Mouse (Mus musculus) heart, postnatal 4 days (tissue): ENCODE measurements around the gene Rab11fip4. TPM values are rescaled to one million over a fixed set of nuclear protein-coding genes. Genes with fewer than 3 reads are reported as not detected.

Source experiments
- DNase-seq: peaks from one replicate; pipeline ENCODE4 v3.0.0; 2021
- total RNA-seq, 2 experiments: library from RNA; stranded (reverse); gene quantifications; 2 replicates each; pipeline ENCODE4 v1.2.3; 2021

Rab11fip4 gene
- total RNA-seq, 2 experiments from 2014 or later = 0.07 to 0.14 TPM

DNA sequence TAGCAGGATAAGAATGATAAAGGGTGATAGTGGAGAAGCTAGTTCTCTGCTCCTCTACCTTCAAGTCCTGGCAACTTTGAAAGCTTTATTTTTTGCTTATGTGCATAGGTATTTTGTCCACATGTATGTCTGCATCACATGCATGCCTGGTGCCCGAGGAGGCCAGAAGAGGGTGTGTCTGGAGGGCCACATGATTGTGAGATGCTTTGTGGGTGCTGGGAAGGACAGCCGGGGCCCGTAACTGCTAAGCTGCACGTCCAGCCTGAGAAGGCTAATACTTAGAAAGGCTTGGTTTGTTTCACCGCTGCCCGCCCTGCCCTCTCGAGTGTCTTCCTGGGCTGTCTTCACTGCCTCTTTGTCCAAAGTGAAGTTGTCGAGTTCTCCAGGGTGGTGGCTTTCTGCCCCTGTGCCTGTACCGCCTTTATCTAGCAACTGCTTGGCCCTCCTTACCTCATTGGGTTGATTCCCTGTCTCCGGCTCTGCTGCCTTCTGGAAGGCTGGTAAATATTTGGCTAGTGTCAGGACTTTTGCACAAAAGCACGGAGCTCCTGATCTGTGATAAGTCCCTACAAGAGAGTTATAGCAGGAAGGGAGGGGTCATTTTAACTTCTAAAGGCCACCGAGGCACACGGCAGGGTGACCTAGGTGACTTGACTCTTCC lies 123.2 kb downstream of the Rab11fip4 start:
- no peak for DNase-seq

DNA sequence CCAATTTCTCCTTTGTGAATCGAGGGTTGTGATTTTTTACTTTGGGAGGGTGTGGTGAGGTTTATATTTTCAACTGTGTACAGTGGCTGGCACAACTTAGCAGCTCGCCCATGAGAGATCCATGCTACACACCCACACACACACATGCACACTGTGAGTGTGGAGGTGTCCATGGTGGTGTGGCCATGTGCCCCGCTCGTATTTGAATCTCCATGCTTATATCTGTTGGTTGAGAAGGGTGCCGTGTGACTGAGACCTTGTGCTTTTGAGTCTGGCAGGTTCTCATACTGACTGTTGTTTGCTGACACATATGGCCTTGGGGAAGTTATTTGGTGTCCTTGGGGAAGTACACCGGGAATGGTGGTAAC lies 123.7 kb downstream of the Rab11fip4 start:
- no peak for DNase-seq

- DNase-seq = no peak
Observed at GRCm38 (mm10) chr11:79715316-79715715, 124.3 kb downstream of the Rab11fip4 start.

DNA sequence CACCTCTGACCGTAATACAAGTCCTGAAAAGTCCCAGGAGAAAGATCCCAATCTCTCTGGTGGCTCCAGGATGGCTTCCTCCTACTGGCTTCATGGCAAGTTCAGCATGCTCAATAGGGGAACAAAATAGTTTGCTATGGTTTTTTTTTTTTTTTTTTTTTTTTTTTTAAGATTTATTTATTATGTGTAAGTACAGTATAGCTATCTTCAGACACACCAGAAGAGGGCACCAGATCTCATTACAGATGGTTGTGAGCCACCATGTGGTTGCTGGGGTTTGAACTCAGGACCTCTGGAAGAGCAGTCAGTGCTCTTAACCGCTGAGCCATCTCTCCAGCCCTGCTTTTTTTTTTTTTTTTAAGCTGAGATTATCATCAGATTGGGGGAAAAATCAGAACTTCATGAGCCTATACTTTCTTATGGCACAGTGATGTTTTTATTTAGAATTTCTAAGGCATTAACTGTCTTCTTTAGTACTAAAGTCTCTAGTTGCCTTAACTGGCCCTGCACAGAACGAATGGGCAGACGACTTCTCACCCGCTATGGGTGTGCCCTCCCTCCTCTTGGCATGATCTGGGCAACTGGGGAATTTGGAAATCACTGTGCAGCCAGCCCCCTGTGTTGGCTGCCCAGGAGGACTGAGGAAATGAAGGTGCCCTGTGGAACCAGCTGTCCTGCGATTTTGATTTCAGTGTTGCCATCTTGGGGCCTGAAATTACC lies 124.9 kb downstream of the Rab11fip4 start:
- no peak for DNase-seq

DNA sequence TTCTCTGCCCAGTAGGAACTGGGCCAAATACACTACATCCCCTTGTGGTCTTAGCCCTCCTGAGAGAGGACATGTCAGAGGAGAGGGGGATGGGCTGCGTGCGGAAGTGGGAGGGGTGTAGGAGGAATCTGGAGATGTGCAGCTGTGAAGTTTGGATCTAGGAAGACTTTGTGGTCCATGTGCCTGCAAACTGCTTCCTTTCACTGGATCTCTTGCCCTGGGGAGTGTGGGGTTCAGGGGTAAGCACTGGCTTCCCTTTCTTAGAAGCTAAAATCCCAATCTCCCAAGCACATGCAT lies 125.4 kb downstream of the Rab11fip4 start:
- no peak for DNase-seq

DNA sequence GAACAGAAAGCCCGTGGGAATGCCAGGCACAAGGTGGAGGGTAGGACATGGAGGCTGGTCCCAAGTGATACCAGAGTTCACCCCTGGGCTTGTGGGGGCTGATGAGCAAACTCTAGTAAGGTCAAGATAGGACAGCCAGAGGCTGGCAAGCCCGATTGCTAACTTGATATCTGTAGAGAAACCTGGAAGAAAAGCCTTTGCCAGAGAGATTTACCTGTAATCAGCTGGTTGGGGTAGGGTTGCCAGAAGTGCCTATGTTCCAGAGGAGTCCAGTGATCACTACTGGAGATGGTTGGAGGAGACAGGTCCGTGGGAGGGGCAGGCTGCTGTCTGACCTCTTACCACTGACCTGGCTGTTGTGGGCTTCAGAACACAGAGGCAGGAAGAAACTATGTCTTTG lies 126.3 kb downstream of the Rab11fip4 start:
- DNase-seq = no peak

DNA sequence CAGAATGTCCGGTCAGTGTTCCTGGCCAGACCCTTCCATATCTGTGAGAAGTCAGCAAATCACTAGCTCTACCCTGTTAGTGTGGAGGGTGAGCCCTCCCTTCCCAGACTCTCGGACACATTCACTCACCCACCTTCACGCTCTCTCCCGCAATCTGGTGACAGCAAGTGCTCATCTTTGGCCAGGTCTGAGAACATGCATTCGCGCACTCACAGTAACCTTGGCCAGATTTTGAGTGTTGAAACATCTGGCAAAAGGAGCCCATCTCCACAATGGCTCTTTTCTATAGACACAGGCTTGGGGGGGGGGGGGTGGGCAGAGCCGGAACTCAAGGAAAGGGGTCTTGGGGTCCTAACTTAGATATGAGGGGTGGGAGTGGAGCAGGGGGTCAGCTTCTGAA lies 126.8 kb downstream of the Rab11fip4 start:
- DNase-seq = no peak

- DNase-seq = no peak
Observed at GRCm38 (mm10) chr11:79718202-79718601, 127.2 kb downstream of the Rab11fip4 start.

DNA sequence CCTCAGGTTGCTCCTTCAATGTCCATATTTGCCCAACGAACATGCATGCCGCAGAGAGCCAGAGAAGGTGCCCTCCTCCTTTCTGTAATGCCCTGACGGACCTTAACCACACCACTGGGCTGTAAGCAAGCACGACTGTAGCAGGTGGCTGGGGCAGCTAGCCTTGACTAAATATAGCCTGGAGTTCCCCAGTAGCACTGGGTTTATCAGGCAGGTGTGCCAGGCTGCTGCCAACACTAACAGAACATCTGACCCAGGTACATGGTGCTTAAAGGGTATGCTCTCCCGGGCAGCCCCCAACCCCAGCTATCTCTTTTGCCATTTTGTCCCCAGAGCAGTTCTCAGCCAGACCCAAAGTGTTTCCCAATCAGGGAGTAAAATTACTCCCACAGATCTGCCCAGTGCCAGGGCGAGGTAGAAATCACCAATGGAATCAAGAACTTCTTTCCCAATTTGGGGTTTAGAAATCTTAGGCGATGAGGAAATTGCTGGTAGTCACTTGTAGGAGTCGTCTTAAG lies 127.9 kb downstream of the Rab11fip4 start:
- DNase-seq = no peak

GRCm38 (mm10) chr11:79720737-79721136 lies 129.7 kb downstream of the Rab11fip4 start:
- no peak for DNase-seq

GRCm38 (mm10) chr11:79722811-79723210 lies 131.8 kb downstream of the Rab11fip4 start:
- no peak for DNase-seq

GRCm38 (mm10) chr11:79725005-79725404 lies 134.0 kb downstream of the Rab11fip4 start:
- no peak for DNase-seq

DNA sequence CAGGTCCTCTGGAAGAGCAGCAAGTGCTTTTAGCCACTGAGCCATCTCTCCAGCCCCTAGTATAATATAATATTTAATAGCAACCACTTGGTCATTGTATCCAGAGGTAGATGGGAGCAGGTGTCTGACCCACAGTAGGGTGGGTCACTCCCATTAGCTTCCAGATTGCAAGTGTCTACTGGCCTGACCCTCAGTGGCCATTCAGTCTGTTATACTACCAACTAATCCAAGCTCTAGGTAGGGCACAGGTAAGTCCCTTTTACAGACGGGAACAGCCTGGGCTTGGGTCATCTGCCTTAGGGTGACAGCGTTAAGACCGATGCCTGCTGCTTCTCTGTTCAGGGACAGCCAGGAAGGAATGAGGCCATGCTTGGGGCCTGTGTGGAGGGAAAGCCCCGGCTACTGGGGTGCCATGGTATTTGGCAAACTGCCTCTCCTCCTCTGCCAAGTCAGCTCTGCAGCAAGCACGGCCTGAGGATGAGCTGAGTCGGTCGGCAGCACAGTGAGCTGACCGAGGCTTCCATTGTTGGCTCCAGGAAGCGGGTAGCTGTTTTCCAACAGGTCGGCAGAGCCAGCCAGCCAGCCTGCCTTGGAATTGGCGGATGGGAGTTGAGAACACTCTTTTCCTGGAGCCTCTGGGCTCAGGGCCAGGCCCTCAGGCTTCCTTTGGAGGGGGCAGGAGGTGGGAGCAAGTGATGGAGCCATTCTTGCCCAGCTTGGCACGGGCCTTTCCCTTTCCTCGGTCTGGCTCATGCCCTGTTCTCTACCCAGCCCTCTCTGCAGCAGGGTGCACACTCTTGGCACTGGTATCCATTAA lies 138.4 kb downstream of the Rab11fip4 start:
- DNase-seq = peak; percentile 66

GRCm38 (mm10) chr11:79730462-79730861 lies 139.4 kb downstream of the Rab11fip4 start:
- no peak for DNase-seq

DNA sequence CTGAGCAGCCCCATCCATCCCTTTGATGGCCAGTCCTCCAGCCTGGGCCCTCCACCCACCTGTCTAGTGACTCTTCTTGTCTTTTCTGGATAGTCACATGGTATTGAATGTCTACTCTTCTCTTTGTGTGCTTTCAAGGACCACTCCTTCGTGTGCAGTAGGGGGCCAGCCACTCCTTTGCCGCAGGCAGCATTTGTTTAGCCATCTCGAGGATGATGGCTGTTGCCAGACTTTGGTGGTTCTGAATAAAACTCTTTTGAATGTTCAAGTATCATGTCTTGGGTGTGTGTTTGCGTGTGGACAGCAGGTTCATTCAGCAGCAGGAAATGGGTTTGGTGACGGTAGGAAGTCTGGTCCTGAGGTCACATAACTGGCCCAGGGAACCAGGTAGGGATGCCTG lies 140.5 kb downstream of the Rab11fip4 start:
- no peak for DNase-seq

DNA sequence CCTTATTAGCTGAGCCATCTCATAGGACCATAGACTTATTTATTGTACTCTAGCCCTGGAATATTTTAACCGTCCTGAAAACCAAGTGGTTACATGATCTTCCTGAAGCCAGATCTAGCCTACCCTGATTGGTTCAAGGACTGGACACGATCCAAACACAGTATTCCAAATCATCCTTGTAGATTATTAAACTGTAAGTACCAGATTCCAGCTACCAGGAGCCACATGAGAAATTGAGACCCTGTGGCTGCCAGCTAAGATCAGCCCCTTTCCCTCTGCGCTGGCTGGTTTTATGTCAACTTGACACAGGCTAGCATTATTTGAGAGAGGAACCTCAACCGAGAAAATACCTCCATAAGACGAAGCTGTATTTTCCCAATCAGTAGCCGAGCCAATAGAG lies 142.0 kb downstream of the Rab11fip4 start:
- DNase-seq = no peak

- peak; percentile 41 for DNase-seq
Observed at GRCm38 (mm10) chr11:79736232-79737006, 145.4 kb downstream of the Rab11fip4 start.

DNA sequence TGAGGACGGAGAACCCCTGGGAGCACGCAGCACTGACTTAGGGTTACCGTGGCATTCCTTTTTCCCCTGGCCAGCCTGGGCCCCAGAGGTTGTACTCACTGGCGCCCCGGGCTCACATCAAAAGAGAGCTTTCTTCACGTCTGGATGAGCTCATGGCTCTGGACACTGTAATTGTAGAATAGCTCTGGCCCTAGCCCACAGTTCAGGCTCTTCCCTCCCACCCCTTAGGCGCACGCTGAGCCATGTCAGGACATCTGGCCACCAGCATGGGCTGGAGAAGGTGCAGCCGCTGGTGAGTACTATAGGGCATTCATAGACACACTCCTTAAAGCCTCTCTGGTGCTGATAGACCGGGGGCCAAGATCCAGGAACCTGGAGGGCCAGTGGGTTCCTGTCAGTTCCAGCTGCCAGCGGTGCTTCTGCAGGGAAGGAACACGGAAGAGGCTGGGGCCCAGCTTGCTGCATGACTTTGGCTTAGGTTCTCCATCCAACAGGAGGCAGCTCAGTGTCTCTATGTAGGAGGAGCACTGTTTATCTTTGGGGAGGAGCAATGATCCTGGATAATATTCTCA lies 146.2 kb downstream of the Rab11fip4 start:
- DNase-seq = peak; percentile 27

GRCm38 (mm10) chr11:79737865-79738502 lies 147.0 kb downstream of the Rab11fip4 start:
- DNase-seq = no peak

GRCm38 (mm10) chr11:79738725-79739558 lies 147.9 kb downstream of the Rab11fip4 start:
- peak; percentile 81 for DNase-seq
